Mouse (Mus musculus): ENCODE data around the gene Ccdc50. TPM values are rescaled to one million over a fixed set of nuclear protein-coding genes. Genes with fewer than 3 reads are reported as not detected.

The Ccdc50 gene
- polyA plus RNA-seq, 1 experiment = 30.5 TPM

Other genes with a start within 250 kb of the Ccdc50 start
- gene Ostn, start 81.4 kb upstream of the Ccdc50 start, polyA plus RNA-seq (2012; rRNA removed) = 0.06 and 0.11 TPM in 2 replicates
- not detected in 2 replicates for gene Uts2b, start 18.6 kb upstream of the Ccdc50 start, polyA plus RNA-seq (2012; rRNA removed)